Mouse (Mus musculus) fibroblast of lung, adult 2 months (primary cell): ENCODE measurements around the gene Tepp.

Experiments
- DNase-seq: peaks from one replicate; pipeline ENCODE4 v3.0.0-alpha.2; 2011; ENCODE audit warnings: low read depth

The Tepp gene

GRCm38 (mm10) chr8:95362272-95362671, 51.9 kb downstream of the Tepp start:
- no peak for DNase-seq

- no peak for DNase-seq
These were observed 53.5 kb downstream of the Tepp start for GRCm38 (mm10) chr8:95363849-95364248.

GRCm38 (mm10) chr8:95369581-95370326, 59.4 kb downstream of the Tepp start:
- DNase-seq = no peak

DNA sequence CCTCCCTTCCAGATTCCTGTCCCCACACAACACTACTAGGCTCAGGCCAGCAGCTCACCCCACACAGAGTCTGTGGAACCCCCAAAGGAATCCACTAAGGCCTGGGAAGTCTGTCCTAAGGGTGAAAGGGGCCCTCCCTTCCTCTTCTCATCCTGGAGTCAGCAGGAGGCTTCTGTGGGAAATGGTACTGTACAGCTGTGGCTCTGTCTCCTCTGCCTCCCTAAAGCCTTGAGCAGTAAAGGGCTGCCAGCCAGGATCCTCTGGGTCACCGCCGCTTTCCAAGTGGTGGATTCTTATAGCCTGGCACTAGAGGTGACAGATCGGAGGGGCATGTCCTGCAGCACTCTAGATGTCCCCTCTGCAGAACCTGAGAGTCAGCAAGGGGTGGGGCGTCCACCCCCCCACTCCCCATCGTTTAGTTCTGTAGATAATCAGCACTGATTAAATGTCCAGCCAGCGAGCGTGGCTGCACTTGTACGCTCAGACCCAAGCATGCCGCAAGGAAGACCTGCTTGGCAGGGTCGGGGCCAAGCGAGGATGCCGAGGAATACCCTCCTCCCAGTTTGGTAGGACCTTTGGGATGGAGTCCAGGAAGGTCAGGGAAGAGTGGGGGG, 63.1 kb downstream of the Tepp start:
- no peak for DNase-seq

GRCm38 (mm10) chr8:95374429-95374828, 64.1 kb downstream of the Tepp start:
- DNase-seq = no peak

- no peak for DNase-seq
These were observed 65.1 kb downstream of the Tepp start for GRCm38 (mm10) chr8:95375374-95375930.
